Mouse (Mus musculus) layer of hippocampus, adult 9-11 months (tissue): ENCODE results near the gene Dnajc5g.

Source experiments
- DNase-seq: peaks from one replicate; pipeline ENCODE4 v3.0.0; 2022

The Dnajc5g gene

GRCm38 (mm10) chr5:31105814-31106335 lies at the start of gene Dnajc5g:
Gene Dnajc5g (plus strand): TSS chr5:31106285.
- DNase-seq: no peak

- DNase-seq: no peak
These were observed 36.3 kb upstream of the Dnajc5g start for GRCm38 (mm10) chr5:31069810-31070209.

DNA sequence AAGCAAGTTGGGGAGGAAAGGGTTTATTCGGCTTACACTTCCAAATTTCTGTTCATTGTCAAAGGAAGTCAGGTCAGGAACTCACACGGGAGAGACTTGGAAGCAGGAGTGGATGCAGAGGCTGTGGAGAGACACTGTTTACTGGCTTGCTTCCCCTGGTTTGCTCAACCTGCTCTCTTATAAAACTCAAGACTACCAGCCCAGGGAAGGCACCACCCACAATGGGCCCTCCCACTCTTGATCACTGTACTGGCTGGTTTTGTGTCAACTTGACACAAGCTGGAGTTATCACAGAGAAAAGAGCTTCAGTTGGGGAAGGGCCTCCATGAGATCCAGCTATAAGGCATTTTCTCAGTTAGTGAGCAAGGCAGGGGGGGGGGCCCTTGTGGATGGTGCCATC lies 35.0 kb upstream of the Dnajc5g start:
- DNase-seq: no peak

GRCm38 (mm10) chr5:31071821-31072220 lies 34.3 kb upstream of the Dnajc5g start:
- no peak for DNase-seq

DNA sequence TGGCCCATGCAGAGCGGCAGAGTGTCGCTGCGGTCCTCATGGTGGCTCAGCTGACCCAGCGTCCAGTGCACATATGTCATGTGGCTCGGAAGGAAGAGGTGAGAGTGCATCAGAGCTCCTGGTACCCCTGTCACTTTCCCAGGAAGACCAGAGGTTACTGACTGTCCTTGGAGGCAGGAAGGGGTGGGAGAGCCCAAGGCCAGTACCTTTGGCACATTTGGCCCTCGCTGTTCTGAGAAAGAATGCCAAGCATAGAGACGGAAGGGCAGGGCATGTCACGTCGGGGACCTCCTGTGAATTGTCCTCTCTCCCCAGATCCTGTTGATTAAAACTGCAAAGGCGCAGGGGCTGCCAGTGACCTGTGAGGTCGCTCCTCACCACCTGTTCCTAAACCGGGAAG lies 32.9 kb upstream of the Dnajc5g start:
- DNase-seq: no peak

DNA sequence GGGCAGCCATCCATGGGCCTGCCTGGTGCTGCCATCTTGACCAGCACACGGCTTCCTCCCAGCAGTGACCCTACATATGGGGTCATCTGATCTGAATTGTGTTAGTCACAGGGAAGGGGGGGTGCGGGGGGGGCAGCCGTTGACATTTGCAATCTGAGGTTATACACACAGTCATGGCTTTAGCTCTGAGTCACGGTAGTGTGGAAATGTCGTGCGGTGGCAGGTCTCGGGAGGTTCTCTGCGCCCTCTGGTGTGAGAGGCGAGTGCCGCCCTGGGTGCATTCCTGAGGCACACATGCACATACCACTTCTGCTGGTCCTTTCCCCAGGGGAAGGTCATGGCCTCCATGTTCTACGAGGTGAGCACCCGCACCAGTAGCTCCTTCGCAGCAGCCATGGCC lies 29.7 kb upstream of the Dnajc5g start:
- DNase-seq: no peak

- peak; percentile 74 for DNase-seq
These were observed 25.9 kb upstream of the Dnajc5g start for GRCm38 (mm10) chr5:31080059-31080794.

- DNase-seq: no peak
These were observed 25.3 kb upstream of the Dnajc5g start for GRCm38 (mm10) chr5:31080795-31081164.

GRCm38 (mm10) chr5:31081386-31081785 lies 24.7 kb upstream of the Dnajc5g start:
- DNase-seq: no peak

DNA sequence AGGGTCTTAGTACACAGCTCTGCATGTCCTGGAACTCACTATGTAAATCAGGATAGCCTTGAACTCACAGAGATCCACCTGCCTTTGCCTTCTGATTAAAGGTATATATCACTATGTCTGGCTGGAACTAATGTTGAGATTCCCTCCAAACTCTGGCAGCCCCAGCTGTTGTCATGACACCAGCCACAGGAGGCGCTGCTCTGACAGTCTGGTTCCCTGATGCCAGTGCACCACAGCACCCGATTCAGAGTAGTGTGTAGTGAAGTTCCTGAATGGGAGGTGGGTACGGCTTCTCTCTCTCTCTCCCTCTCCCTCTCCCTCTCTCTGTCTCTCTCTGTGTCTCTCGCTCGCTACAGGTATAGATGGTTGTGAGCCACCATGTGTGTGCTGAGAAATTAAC lies 23.7 kb upstream of the Dnajc5g start:
- DNase-seq: peak; percentile 48

DNA sequence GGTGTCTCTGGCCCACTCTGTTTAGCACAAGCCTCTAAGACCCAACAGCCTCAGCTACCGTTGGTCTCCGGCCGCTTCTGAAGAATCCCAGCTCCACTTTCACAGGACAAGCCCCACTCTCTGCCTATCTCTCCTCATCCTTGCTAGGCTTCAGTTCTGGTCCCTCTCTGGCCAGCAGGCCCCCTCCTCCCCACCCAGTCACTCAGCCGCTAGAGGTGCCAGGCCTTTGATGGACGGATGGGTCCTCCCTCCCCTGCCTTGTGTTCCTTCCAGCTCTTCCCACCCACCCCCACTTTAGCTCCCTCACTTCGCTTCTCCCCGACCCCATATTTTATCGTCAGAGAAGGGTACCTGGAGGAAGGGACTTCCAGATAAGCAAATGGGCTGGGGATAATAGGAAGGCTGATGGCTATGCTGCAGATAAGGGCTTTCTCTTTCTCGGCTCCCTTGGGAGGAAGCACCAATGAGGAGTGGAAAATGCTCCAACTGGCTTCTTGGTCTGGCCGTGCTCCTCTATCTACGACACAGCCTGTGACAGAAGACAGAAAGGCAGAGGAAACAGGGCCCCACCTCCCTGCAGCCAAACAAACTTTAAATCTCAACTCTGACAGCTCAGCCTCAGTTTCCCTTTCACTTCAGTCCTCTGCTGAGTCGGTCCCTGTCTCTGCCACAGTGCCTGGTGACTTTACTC lies 23.0 kb upstream of the Dnajc5g start:
- no peak for DNase-seq

GRCm38 (mm10) chr5:31083949-31084348 lies 22.1 kb upstream of the Dnajc5g start:
- no peak for DNase-seq

DNA sequence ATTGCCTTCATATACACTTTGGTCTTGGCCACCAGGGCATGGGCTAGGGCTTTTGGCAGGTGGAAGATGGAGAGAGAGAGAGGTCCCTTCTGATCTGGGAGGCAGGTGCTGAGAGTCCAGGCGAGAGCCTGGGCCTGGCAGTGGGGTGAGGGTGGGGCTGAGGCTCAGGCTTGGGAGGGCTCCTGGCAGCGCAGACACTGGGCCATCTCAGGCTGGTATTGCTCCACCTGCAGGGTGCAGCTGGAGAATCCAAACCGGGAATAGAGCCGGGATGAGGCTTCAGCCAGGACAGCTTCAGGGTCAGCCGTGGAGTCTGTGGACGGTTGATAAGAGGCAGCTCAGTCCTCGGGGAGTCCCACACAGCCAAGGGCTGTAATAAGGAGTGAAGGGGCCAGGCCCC lies 19.5 kb upstream of the Dnajc5g start:
- no peak for DNase-seq

- DNase-seq: no peak
These were observed 19.0 kb upstream of the Dnajc5g start for GRCm38 (mm10) chr5:31087131-31087530.

DNA sequence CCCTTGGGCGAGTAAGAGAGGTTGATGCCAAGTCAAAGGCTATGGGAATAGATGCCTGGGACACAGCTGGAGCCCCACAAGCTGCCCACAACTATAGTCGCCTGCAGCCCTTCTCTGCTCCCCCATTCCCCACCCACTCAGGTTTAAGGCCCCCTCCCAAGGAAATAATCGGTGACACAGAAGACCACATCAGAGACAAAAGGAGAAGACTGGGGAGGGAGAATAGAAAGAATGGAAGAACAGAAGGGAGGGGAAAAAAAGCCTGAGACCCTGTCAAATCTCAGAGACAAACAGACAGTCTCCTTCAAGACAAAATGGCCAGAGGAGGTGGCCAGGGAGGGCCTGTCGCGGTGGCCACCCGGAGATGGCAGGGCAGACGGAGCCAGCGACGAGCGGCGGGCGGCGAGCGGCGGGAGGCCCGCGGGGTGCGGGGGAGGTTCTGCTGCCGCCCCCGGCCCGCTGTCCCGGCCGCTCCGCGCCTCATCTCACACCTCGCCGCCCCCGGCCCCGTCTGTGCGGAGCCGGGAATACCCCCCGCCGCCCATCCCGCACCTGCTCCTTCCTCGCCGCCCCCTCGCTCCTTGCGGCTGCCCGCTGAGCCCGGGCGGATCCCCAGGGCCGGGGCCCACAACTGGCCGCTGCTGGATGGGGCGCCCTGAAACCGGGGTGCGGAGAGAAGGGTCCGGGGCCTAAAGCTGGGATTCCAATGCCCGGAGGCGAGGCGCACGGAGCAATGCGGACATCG lies 13.7 kb upstream of the Dnajc5g start:
- peak; percentile 57 for DNase-seq

- peak; percentile 72 for DNase-seq
These were observed 12.7 kb upstream of the Dnajc5g start for GRCm38 (mm10) chr5:31093151-31094041.

DNA sequence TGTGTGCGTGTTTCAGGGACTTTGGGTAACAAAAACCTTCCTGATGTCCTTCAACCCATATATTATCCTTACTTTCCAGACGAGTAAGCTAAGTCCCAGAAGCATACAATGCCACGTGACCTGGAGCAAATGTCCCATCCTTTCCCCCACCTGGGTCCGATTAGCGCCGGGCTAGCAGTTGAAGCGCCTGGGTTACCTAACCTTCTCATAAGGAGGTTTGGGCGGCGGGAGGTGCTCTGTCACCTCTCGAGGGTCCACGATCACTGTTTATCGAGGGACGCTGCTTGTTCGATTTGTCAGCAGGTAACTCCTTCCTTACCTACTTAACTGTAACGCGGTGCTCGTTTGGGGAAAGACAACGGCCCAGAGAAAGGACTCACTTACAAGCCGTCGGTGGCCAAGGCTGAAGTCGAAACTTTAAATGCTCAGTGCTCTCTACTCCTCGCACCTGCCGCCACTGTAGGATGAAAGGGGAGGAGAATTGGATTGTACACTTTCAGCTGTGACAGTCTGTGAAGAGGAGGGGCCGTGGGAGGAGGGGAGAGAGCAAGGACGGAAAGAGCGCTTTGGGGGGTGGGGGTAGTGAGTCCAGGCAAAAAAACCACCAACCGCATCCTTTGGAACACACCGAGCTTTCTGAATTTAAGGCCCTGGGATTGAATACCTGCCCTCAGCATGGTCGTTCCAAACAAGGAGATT lies 11.8 kb upstream of the Dnajc5g start:
- DNase-seq: no peak

GRCm38 (mm10) chr5:31094799-31095691 lies 11.0 kb upstream of the Dnajc5g start:
- DNase-seq: peak; percentile 48

GRCm38 (mm10) chr5:31095711-31096480 lies 10.2 kb upstream of the Dnajc5g start:
- no peak for DNase-seq

DNA sequence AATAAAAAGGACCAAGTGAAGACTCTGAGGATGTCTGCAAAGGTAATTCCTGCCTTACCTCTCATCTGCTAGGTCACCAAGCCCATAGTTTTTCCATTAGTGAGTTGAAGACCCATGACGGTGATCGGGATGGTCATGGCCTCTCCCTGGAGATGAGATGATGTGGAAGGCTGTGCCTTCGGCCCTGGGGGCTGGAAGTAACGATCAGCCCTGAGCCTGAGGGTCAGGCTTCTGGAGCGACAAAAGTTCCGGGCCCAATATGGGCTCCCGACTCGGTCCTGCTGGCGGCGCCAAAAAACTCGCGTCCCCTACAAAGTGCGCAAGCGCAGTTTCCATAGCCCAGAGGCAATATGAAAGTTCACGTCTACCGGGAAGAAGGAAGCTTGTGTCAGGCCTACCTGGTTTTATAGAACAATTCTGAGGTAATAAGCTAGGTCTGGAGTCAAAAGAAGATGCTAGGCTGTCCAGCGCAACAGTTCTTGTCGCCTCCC lies 2.0 kb downstream of the Dnajc5g start, which contains the start of gene Slc30a3:
TSS of gene Slc30a3 (minus strand) at position 238 of the 491 bp plus-strand sequence.
- DNase-seq: no peak
